Mouse (Mus musculus) lung, embryonic 14.5 days (tissue): Measurements from ENCODE around the gene Togaram2. TPM values are rescaled to one million over a fixed set of nuclear protein-coding genes. Genes with fewer than 3 reads are reported as not detected.

Experiments used
- ATAC-seq: fragments of 200-750 bp; cut with Nextera tagmentation; 2 replicates; pipeline ENCODE4 v1.8.0; 2017; ENCODE audit warnings: mild to moderate bottlenecking, moderate TSS enrichment, moderate library complexity; ENCODE audit not compliant: insufficient read depth
- DNase-seq: peaks from one replicate; pipeline ENCODE4 v3.0.0-alpha.2; 2015
- H3K27ac ChIP-seq: fragments of 300-500 bp; sonication (generic); 2 replicates; pipeline ENCODE4 v1.5.1; 2014; ENCODE audit warnings: low read depth, mild to moderate bottlenecking, moderate library complexity
- H3K27me3 ChIP-seq: fragments of 300-500 bp; sonication (generic); 2 replicates; pipeline ENCODE4 v1.6.1; 2014; ENCODE audit warnings: low read length, control low read depth; ENCODE audit not compliant: insufficient read depth
- H3K36me3 ChIP-seq: fragments of 300-500 bp; sonication (generic); 2 replicates; pipeline ENCODE4 v1.6.1; 2014; ENCODE audit warnings: control low read depth; ENCODE audit not compliant: insufficient read depth
- H3K4me1 ChIP-seq: fragments of 300-500 bp; sonication (generic); 2 replicates; pipeline ENCODE4 v1.6.1; 2014; ENCODE audit warnings: antibody characterized with exemption, control low read depth; ENCODE audit not compliant: insufficient read depth
- H3K4me2 ChIP-seq: fragments of 300-500 bp; sonication (generic); 2 replicates; pipeline ENCODE4 v1.6.1; 2014; ENCODE audit warnings: mild to moderate bottlenecking
- H3K4me3 ChIP-seq: fragments of 300-500 bp; sonication (generic); 2 replicates; pipeline ENCODE4 v1.5.1; 2014; ENCODE audit warnings: low read depth, low read length
- H3K9ac ChIP-seq: fragments of 300-500 bp; sonication (generic); 2 replicates; pipeline ENCODE4 v1.6.1; 2014
- H3K9me3 ChIP-seq: fragments of 300-500 bp; sonication (generic); 2 replicates; pipeline ENCODE4 v1.6.1; 2016; ENCODE audit warnings: low read depth, low read length, control low read depth
- CTCF ChIP-seq: IDR thresholded peaks from 2 replicates; pipeline ENCODE4 v1.5.1; 2016; ENCODE audit warnings: antibody characterized with exemption, low read depth
- WGBS: fragments of 180-500 bp; shearing (Covaris S2); extraction: QIAGEN DNeasy Blood & Tissue Kit; methylation state at CpG from one replicate; pipeline ENCODE4 v1.1.7; 2014; 5-methylcytosine and 5-hydroxymethylcytosine counted together
- polyA plus RNA-seq: library from polyadenylated mRNA; unstranded; fragments of >200 nt; fragmentation: Nextera tagmentation; extraction: Ambion mirVana; gene quantifications from 2 replicates; pipeline ENCODE4 v1.2.1, GENCODE M21; 2014

The Togaram2 gene
- polyA plus RNA-seq, 1 experiment from 2014 or later, result 0.51 TPM

GRCm38 (mm10) chr17:71775279-71775678, 102.2 kb downstream of the Togaram2 start:
- H3K4me1 ChIP-seq, result no peaks in the 10 kb centered on the region
- TF ChIP-seq CTCF, result no peak
- no peak overlapping the region for H3K9ac ChIP-seq
- H3K36me3 ChIP-seq, result no peaks in the 10 kb centered on the region
- H3K27me3 ChIP-seq, result no peaks in the 10 kb centered on the region
- peaks cover 9% of the 10 kb centered on the region; the same call in 1 of the 2 replicates for H3K9me3 ChIP-seq
- no peak overlapping the region for H3K4me2 ChIP-seq
- 70% methylated on average over 4 of the region's 4 CpGs for WGBS
- DNase-seq, result no peak
- no peak overlapping the region for H3K27ac ChIP-seq
- no peak for ATAC-seq
- no peak overlapping the region for H3K4me3 ChIP-seq

- Histone ChIP-seq H3K36me3 (no peaks in the 10 kb centered on the region), H3K9me3 (peaks cover 9% of the 10 kb centered on the region; the same call in 1 of the 2 replicates), H3K9ac (no peak overlapping the region), H3K27ac (no peak overlapping the region), H3K4me2 (no peak overlapping the region), H3K4me1 (no peaks in the 10 kb centered on the region), H3K4me3 (no peak overlapping the region), H3K27me3 (peaks cover 6% of the 10 kb centered on the region)
- ATAC-seq, result no peak
- peak; percentile 49 for TF ChIP-seq CTCF
- DNase-seq, result no peak
- 69% methylated on average over 3 of the region's 3 CpGs for WGBS
Observed at GRCm38 (mm10) chr17:71778696-71779095, 105.6 kb downstream of the Togaram2 start.

Other genes with a start within 250 kb of the Togaram2 start
- 3.9 and 6.0 TPM in 2 replicates for gene Gm4707, start 213.3 kb upstream of the Togaram2 start, polyA plus RNA-seq
- 96.8 and 103 TPM in 2 replicates for gene Smchd1, start 197.9 kb upstream of the Togaram2 start, polyA plus RNA-seq
- 56.9 and 59.2 TPM in 2 replicates for gene Ndc80, start 146.4 kb upstream of the Togaram2 start, polyA plus RNA-seq
- gene Spdya, start 121.2 kb upstream of the Togaram2 start, polyA plus RNA-seq, result 0.57 and 1.0 TPM in 2 replicates
- 95.5 and 102 TPM in 2 replicates for gene Wdr43, start 57.4 kb upstream of the Togaram2 start, polyA plus RNA-seq
- gene Pcare, start 79.6 kb downstream of the Togaram2 start, polyA plus RNA-seq, result not detected in 2 replicates
- gene Clip4, start 95.2 kb downstream of the Togaram2 start, polyA plus RNA-seq, result 4.3 and 5.3 TPM in 2 replicates